Mouse (Mus musculus): ENCODE measurements around the gene Catsperz.
A peak's percentile ranks its signal among the peaks of the same experiment; 100 is the strongest.

Gene Catsperz

GRCm38 (mm10) chr19:6925307-6925573 is at the start of gene Catsperz:
TSS of gene Catsperz (minus strand) at chr19:6925380.
- DNase-seq (ENCODE audit: low read depth, low spot score) = no peak

- DNase-seq (ENCODE audit: low read depth, low spot score) = peak; percentile 84
Observed at GRCm38 (mm10) chr19:6974211-6975205, 49.3 kb upstream of the Catsperz start, which contains the start of gene Ppp1r14b. TSS of gene Ppp1r14b (plus strand) at chr19:6974968.

- no peak for DNase-seq (ENCODE audit: low read depth, low spot score)
Observed at GRCm38 (mm10) chr19:6973581-6974190, 48.5 kb upstream of the Catsperz start.

GRCm38 (mm10) chr19:6972247-6972917 is 47.2 kb upstream of the Catsperz start:
- DNase-seq (ENCODE audit: low read depth, low spot score) = no peak

GRCm38 (mm10) chr19:6971644-6972043 is 46.5 kb upstream of the Catsperz start:
- no peak for DNase-seq (ENCODE audit: low read depth, low spot score)

- no peak for DNase-seq (ENCODE audit: low read depth, low spot score)
Observed at GRCm38 (mm10) chr19:6970460-6971085, 45.4 kb upstream of the Catsperz start.

GRCm38 (mm10) chr19:6969665-6970381 is 44.6 kb upstream of the Catsperz start:
- DNase-seq (ENCODE audit: low read depth, low spot score) = no peak

- no peak for DNase-seq (ENCODE audit: low read depth, low spot score)
Observed at GRCm38 (mm10) chr19:6969291-6969664, 44.1 kb upstream of the Catsperz start.

GRCm38 (mm10) chr19:6968491-6969271 is 43.5 kb upstream of the Catsperz start:
- no peak for DNase-seq (ENCODE audit: low read depth, low spot score)

GRCm38 (mm10) chr19:6956461-6956860 is 31.3 kb upstream of the Catsperz start:
- DNase-seq (ENCODE audit: low read depth, low spot score) = no peak

- DNase-seq (ENCODE audit: low read depth, low spot score) = no peak
Observed at GRCm38 (mm10) chr19:6955424-6955823, 30.2 kb upstream of the Catsperz start.

- DNase-seq (ENCODE audit: low read depth, low spot score) = no peak
Observed at GRCm38 (mm10) chr19:6954046-6954445, 28.9 kb upstream of the Catsperz start.

GRCm38 (mm10) chr19:6952712-6953037 is 27.5 kb upstream of the Catsperz start:
- DNase-seq (ENCODE audit: low read depth, low spot score) = no peak

- peak; percentile 26 for DNase-seq (ENCODE audit: low read depth, low spot score)
Observed at GRCm38 (mm10) chr19:6951994-6952711, 27.0 kb upstream of the Catsperz start.

- peak; percentile 83 for DNase-seq (ENCODE audit: low read depth, low spot score)
Observed at GRCm38 (mm10) chr19:6951381-6951968, 26.3 kb upstream of the Catsperz start.

GRCm38 (mm10) chr19:6950613-6951153 is 25.5 kb upstream of the Catsperz start:
- no peak for DNase-seq (ENCODE audit: low read depth, low spot score)

- no peak for DNase-seq (ENCODE audit: low read depth, low spot score)
Observed at GRCm38 (mm10) chr19:6949951-6950350, 24.8 kb upstream of the Catsperz start.

GRCm38 (mm10) chr19:6949532-6949931 is 24.4 kb upstream of the Catsperz start:
- no peak for DNase-seq (ENCODE audit: low read depth, low spot score)

GRCm38 (mm10) chr19:6948186-6948585 is 23.0 kb upstream of the Catsperz start:
- no peak for DNase-seq (ENCODE audit: low read depth, low spot score)

Measured in embryo, embryonic 11.5 days (tissue).